Mouse (Mus musculus): Measurements from ENCODE around the gene Fam169b.

Gene Fam169b

DNA sequence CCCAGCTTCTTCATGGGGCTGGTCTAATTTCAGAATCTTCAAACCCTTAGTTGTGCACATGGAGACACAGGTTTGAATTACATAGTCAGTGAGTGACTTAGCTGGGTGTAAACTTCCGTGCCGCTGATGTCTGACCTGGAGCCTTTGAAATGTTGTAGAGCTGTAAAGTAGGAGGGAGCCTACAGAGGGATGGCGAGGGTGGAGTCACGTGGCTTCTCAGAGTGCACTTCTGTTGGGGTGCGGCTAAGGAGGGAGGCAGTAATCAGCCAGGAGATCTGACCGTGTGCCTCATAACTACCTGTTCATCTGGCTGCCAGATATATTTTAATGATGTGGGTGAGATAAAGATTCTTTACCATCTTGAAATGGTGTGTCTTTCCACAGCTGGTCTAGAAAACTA lies 49.4 kb downstream of the Fam169b start:
- no peak for DNase-seq

DNA sequence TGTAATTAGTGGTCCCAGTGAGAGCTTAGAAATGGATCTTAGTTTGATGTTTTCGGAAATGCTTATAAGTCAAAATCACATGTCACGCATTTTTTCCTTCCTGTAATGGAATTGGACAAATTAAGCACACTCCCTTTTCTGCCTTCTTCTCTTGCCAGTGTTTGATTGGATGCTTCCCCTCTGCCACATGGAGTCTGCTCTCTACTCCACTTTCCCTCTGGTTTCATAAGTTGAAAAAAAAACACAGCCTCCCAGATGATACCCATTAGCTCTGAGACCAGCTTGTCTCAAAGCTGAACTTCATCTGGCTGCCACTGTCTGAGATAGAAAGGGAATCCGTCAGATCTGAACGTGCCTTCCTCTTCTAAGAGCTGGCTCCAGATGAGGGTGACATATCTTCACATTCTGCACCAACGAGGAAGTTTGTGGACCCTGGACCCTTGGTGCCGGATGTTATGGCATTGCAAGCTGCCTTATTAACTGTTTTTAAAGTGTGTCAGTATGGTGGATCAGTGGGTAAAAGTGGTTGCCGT lies 52.6 kb downstream of the Fam169b start:
- no peak for DNase-seq

DNA sequence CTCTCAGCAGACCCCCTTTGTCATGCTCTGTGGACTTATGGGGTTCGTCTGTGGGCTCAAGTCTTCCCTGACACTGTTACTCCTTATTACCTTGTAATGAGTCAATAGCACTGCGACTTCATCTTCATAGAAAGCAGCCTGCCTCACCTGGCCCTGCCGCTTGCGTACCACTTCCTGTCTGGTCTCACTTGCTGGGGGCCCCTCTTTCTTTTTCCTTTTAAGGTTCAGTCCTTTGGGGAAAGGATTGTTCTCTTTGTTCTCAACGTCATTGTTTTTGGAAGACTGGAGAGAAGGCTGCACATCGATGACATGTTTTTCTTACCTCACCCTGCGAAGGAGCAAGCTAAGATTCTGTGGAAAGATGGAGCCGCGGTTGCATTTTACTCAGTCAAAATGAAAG lies 55.4 kb downstream of the Fam169b start:
- no peak for DNase-seq

DNA sequence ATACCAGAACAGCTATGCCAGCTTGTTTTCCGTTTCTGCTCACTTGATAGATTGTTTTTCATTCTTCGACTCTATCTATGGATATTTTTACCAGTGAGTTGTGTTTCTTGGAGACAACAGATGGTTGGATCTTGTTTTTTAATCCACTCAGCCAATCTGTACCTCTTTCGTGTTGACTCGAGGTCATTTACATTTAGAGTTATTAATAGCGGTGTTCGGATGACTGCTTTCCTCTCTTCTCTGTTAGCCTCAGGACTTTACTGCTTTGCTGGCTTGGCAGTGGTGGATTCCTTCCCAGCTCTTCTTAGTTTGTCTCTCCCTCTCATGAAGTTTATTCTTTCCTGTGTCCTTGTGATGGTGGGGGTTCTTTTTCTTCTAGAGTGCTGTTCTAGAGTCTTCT lies 59.2 kb downstream of the Fam169b start:
- DNase-seq: no peak

DNA sequence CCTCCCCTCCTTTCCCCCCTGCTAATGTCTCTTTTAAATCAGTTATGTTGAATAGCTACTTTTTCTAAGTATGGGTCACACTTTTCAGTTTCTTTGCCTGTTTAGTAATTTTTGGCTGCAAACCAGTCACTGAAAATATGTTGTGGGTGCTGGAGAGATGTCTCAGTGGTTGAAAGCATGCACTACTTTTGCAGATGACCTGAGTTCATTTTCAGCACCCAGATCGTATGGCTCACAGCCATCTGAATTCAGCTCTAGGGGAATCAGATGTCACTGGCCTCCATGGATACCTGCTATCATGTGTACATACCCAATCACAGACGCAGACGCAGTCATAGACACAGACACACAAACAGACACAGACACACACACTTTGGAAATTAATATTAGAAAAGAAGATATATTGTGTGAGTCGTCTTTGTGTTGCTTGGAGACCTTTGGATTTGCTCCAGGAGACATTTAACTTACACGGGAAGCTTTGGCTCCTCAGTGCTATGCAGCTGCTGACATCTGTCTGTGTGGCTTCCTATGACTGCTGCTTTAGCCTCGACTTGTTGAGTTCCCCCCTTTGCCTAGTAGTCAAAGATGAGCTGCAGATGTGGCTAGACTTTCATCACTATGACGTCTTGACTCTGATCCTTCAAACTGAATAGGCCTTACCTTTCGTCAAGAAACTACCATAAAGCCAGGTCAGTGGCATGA lies 63.6 kb downstream of the Fam169b start:
- DNase-seq: no peak

DNA sequence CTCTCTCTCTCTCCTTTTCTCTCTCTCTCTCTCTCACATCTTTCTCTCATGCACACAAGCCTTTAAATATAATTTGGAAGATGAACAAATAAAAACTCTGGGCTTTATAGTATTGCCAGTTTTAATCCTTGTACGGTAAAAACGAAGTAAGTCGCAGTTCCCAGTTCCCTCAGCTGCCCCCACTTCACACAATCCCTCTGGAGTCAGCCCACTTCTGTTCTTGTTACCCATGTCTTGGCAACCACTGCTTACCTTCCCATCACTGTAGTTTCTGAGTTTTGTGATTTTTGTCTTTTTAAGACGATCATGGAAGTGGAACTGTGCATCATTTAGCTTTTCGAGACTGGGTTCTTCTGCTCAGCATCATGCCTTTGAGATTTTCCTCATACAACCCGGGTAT lies 65.0 kb downstream of the Fam169b start:
- no peak for DNase-seq

DNA sequence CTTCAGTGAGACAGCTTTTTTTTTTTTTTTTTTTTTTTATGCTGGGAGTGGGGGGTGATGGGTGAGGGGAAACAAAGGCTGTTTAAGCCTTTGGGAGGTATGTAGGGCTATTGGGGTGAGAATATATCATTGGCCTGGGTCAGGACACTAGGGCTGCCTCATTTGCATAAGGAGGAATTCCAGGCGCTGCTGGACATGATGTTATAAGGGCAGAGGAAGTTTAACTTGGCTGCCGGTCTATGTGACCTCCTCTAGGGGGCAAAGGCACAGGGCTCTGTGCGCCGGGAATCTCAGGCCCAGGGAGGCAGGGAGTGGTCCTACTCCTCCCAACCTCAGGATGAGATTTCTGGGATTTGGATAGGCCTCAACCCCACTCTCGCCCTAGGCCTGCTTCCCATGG lies 70.9 kb downstream of the Fam169b start:
- DNase-seq: no peak

DNA sequence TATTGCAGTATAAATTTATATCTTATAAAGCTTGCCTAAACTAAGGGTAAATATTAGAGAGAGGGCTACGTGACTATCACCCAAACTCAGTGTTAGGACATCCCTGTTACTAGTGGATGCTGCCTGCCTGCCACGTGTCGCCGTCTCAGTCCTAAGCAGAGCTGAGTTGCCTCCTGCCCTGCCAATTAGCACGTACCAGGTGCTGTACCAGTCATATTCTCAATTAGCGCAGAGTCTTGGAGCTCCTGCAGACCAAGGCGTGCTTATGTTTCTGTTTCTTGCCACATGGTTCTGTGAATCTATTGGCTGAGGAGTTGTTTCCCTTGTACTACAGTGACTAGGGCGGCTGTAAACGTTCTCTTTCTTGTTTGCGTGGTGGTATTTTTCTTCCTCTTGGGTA lies 72.3 kb downstream of the Fam169b start:
- no peak for DNase-seq

DNA sequence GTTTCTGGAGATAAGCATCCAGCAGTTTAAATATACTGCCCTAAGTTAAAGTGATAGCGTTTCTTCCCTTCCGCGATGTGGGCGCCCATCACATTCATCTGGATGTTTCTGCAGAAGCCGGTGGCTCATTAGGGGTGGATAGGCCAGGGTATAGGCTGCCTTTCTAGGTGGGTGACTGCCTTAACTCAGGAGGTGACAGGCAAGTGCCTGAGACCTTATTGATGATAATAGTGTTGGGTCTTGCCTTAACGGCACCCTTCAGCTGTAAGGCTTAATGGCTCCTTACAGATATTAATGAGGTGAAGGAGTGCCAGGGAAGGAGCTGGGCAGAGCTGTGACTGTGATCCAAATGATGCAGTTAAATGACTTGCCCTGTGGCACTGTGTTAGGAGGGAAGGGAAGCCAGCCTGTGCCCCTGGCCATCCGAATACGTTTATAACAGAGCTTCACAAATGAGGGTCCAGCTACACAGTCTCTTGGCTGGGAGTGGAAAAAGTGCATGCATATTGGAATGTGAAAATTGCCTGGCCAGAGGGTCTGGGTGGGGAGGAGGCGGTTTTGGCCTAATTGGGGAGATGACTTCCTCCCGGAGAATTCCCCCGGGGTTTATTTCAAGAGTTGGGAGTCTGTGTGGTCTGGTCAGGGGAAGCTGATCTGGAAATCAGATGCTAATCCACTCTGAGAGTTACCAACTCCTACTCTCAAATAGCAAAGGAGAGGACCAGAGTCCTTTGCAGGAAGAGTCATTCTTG lies 81.9 kb downstream of the Fam169b start:
- no peak for DNase-seq

DNA sequence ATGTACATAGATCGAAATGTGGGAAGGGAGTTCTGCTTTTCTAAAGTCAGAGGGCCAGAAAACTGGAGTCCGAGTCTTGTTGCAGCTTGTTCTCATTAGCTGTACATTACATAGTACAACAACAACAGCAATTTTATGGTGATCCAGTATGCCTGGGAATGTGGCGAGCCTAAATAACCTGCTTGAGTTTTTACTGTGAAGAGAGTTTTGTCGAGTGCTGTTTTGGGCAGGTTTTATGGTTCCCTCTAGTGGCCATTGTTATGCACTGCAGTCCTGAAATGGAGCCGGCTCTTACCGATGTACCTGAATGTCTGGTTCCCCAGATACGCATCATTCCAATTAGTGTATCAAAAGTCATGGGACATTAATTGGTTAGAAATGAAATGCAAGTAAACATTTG lies 83.8 kb downstream of the Fam169b start:
- peak; percentile 91 for DNase-seq

DNA sequence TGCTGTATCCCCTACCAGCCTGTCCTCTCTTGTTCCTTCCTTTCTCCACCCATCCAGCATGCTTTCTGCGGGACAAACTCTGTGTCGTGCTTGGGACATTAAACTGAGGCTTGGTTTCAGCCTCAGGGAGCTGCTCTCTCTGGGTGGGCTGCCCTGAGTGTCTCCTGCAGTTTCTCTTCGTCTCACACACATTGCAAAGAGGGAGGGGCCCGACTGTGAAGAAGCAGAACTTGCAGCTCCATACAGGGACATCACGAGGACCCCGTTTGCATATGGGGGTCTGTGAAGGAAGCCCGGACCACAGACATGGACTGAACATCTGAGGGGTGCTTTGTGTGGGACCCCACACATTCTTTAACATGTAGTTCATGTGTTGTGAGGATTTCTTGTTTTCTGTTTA lies 89.0 kb downstream of the Fam169b start:
- DNase-seq: no peak

DNA sequence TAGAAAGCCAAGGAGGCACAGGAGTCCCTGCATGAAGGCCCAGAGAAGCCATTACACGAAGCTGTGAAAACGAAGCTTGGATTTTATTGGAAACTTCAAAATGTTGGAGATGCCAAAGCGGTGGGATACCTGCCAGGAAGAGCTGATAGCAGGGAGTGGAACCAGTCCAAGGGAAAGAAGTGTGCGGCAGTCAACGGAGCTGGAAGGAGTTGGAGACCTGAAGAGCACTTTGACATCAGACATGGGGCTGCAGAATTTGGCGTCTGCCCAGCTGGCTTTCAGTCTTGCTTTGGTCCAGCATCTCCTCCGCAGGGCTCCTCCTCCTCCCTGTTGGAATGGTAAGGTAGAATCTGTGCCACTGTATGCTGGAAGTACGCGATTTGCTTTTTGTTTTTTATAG lies 92.1 kb downstream of the Fam169b start:
- peak; percentile 94 for DNase-seq

DNA sequence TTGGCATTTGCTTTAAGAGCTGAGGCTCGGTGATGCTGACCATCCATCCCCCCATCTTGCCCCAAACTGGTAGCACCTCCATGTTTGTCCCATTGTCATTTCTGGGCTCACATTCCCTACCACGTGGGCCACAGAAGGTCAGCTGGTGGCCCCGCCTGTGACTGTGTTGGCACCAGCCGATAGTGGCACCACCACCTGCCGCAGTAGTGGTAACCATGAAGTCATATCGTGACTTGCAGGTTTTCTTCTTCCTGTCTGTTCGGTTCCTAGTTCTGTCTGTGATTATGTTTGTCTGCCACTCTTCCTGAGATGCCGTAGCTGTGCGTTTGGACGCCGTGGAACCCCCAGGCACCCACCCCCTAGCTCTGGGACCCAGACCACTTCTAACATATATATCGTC lies 95.3 kb downstream of the Fam169b start:
- DNase-seq: no peak

DNA sequence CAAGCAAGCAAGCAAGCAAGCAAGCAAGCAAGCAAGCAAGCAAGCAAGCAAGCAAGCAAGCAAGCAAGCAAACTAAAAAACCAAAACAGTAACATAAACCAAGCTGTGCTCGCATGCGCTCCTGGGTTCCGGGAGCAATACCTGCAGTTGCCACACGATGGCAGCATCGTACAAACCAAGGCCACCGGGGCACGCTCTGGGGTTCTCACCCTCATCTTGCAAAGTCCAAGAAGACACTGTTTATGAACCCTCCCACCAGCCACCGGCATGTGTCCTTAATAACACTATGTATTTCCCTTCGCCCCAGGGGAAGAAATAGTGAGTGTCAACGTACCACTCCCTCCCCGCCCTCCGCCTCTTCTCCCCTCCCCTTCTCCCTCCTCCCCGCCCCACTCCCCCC lies 96.1 kb downstream of the Fam169b start:
- DNase-seq: no peak

DNA sequence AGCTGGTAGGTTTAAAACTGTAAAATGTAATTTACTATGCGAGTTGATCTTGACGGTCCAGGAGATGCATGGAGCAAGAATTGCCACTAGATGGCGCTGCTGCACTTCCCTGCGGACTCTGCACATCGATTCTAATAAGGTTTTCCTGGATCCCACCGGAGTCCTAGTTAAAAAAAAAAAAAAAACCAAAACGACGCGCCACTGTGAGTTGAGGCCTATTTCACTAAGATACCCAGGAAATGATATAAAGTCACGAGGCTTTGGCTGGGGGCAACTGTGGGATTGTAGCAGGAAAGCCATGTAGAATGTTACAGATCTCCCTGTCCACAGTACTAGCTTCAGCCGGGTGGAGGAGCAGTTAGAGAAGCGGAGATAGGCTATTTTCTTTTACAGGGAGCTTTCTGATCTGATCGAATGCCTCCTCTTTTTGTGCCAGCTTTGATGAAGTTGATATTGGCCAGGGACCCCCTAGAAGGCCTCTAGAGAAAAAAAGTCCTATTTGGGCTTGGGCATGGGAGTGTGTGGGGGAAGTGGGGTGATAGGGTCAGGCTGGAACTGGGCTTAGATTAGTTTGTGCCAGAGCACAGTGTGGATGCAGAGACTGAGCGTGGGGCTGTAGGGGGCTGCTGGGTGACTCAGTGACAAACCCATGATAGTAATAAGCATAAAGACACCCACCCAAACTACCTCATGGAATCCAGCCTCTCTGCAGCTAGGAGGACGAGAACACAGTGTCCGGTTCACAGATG lies 100.6 kb downstream of the Fam169b start:
- DNase-seq: no peak

DNA sequence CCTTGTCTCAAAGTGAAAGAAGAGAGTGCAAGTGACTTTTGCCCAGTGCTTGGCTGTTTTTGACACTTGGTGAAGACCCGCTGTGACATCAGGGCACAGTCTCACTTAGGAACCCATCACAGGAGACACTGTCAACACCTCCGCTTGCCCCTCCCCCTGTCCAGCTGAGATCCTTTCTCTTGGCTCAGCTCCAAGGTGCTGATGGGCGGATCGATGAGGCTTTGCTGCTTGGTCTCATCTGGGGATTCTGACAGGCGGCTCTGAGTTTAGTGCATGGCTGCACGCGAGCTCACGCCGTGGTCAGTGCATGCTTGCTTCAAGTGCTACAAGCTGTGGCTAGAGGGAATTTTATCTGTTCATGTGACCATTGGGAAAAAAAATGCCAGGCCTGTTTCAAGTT lies 108.5 kb downstream of the Fam169b start:
- no peak for DNase-seq

DNA sequence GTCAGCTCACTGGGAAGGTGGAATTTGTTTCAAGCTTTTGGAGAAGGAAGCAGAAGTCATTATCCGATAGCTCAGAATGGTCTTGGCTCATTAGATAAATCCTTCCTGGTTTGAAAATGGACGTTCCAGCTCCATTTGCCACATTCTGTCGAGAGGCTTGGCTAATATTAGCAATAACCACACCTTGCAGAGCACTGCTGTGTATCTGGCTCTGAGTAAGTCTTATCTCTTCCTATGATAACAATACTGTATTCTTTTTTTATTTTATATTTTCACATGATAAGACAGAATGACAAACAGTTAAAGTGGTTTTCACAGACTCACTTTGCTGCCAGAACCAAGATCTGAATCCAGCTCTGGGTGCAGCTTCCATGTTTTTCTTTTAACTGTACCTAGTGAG lies 113.1 kb downstream of the Fam169b start:
- no peak for DNase-seq

DNA sequence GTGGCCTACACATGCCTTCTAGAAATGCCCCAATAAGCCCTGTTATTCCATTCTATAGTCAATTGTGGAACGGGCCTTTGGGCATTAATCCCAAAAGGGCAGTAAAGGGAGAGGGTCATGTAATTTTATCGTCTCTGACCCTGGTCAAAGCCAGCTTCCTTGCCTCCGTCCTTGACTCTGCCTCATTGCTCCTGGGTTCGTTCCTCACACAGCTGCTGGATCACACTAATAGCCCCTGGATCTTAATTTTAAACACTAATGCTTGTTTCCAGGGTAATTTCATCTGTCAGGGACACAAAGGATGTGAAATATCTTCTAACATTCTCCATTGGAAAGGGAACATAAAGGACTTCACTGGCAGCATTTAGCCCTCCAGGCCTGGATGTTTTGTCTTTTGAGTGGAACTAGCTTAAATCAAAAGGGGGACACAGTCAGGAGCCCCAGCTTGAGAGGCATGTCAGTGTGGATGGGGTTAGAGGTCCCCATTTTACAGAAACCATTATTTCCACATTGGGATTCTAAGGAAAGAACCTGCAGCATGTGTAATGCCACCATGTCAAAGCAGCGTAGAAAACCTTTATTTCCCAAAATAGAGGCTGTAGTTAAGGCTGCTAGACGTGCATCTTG lies 122.2 kb downstream of the Fam169b start:
- DNase-seq: no peak

DNA sequence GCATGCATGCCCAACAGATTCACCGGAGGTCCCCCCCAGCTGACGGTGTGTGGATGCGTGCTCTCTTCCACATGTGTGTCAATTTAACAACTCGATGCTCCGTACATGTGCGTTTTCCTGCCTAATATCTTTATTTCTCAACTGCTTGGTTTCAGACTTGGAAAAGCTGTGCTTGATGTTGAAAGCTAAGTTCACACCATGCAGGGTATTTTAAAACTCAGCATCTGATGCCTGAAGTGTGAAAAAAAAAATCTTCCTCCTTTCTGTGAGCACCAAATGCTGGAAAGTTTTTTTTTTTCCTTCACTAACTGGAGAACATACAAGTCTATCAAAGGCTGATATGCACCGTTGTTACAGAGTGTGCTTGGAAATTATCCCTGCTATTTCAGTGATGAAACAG lies 126.9 kb downstream of the Fam169b start:
- no peak for DNase-seq

DNA sequence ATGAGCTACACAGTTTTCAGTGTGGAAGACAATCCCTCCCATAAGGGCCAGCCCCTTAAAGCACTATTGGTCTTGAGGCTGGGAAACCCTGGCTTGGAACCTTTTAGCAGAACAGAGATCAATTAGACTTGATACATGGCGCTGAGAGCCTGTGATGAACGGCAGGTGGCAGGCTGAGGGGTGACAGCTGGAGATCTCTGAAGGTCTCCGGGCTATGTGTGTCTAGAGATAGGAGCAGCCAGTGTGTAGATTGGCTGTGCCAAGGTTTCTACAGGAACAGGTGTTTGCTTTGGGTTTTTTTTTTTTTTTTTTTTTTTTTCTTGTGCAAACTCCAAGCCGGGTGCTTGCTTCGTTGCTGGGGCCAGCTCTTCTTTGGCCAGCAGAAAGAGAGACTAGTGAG lies 135.0 kb downstream of the Fam169b start:
- no peak for DNase-seq

All from heart, adult 11 months (tissue).